Mouse (Mus musculus) cerebellum, adult 2 months (tissue): ENCODE results near the gene Fkbp8. TPM values are rescaled to one million over a fixed set of nuclear protein-coding genes. Genes with fewer than 3 reads are reported as not detected.
"Not testable (repeated sequence)": the region's sequence is repeated elsewhere in the genome, so short reads cannot be mapped to it uniquely, and the experiment has no call there.

Experiments used
- DNase-seq, 2 experiments: peaks; one replicate each; pipeline ENCODE4 v3.0.0; 2021
- H3K27ac ChIP-seq: fragments of 200-500 bp; 2 replicates; pipeline ENCODE4 v1.5.1; 2012; ENCODE audit warnings: low read length, control low read depth, inconsistent platforms; ENCODE audit not compliant: insufficient read depth
- H3K27me3 ChIP-seq: fragments of 200-500 bp; 2 replicates; pipeline ENCODE4 v1.6.1; 2012; ENCODE audit warnings: inconsistent platforms, mild to moderate bottlenecking, low read length, moderate library complexity; ENCODE audit not compliant: control insufficient read depth, insufficient read depth
- H3K4me1 ChIP-seq: fragments of 200-500 bp; 2 replicates; pipeline ENCODE4 v1.6.1; 2011; ENCODE audit warnings: low read length; ENCODE audit not compliant: control insufficient read depth, insufficient read depth
- H3K4me3 ChIP-seq: fragments of 200-500 bp; replicated peaks from 2 replicates; pipeline ENCODE3; 2011; ENCODE audit warnings: mild to moderate bottlenecking, low read depth, low read length, control low read depth; ENCODE audit not compliant: insufficient read depth
- CTCF ChIP-seq: fragments of 200-500 bp; IDR thresholded peaks from 2 replicates; pipeline ENCODE4 v1.5.1; 2011; ENCODE audit warnings: low read depth, mild to moderate bottlenecking, control low read depth, low read length, moderate library complexity, borderline replicate concordance; ENCODE audit not compliant: insufficient read depth
- POLR2A ChIP-seq: fragments of 200-500 bp; IDR thresholded peaks from 2 replicates; pipeline ENCODE4 v1.6.1; 2011; ENCODE audit warnings: low read length, control low read depth, borderline replicate concordance; ENCODE audit not compliant: insufficient read depth
- WGBS: fragments of 180-500 bp; shearing (Covaris S2); methylation state at CpG from one replicate; pipeline ENCODE4 v1.1.7; 2018; 5-methylcytosine and 5-hydroxymethylcytosine counted together
- polyA plus RNA-seq: library from polyadenylated mRNA; depleted of rRNA; stranded (reverse); fragments of >200 nt; gene quantifications from 2 replicates; pipeline ENCODE4 v1.2.3, GENCODE M21; 2012

The Fkbp8 gene
- polyA plus RNA-seq, 1 experiment, result 552 TPM

GRCm38 (mm10) chr8:70504851-70505250 lies 22.7 kb upstream of the Fkbp8 start:
- peak; percentile 79 to 86 for DNase-seq
- no peaks in the 10 kb centered on the region for H3K27me3 ChIP-seq
- H3K4me3 ChIP-seq, result no peak overlapping the region
- peaks cover 33% of the 10 kb centered on the region for H3K4me1 ChIP-seq
- TF ChIP-seq CTCF (peak; percentile 87), POLR2A (no peak)
- 49% methylated on average over 3 of the region's 3 CpGs for WGBS
- H3K27ac ChIP-seq, result no peak overlapping the region

- peaks cover 33% of the 10 kb centered on the region for H3K4me1 ChIP-seq
- H3K27me3 ChIP-seq, result no peaks in the 10 kb centered on the region
- WGBS, result 5% methylated on average over 32 of the region's 32 CpGs
- peak in 1 of 2 experiments; percentile 45 for DNase-seq
- H3K27ac ChIP-seq, result no peak overlapping the region
- TF ChIP-seq CTCF, result no peak
- TF ChIP-seq POLR2A, result no peak
- H3K4me3 ChIP-seq, result peak overlapping the region; percentile 72
Observed at GRCm38 (mm10) chr8:70505698-70506327, 21.7 kb upstream of the Fkbp8 start.

GRCm38 (mm10) chr8:70506328-70507026 lies 21.0 kb upstream of the Fkbp8 start, which contains the start of gene Rex1bd:
Gene Rex1bd, minus strand, starts transcription at chr8:70506752.
- Histone ChIP-seq H3K4me1 (peaks cover 27% of the 10 kb centered on the region), H3K27me3 (no peaks in the 10 kb centered on the region), H3K4me3 (peak within 1 kb of the TSS; percentile 72), H3K27ac (no peak within 1 kb of the TSS)
- WGBS, result 3% methylated on average over 40 of the region's 40 CpGs
- TF ChIP-seq POLR2A, result peak; percentile 64
- peak; percentile 69 for TF ChIP-seq CTCF
- DNase-seq, result peak; percentile 93 to 96

- TF ChIP-seq CTCF (no peak), POLR2A (no peak)
- Histone ChIP-seq H3K4me1 (peaks cover 23% of the 10 kb centered on the region), H3K4me3 (no peak overlapping the region), H3K27ac (no peak overlapping the region), H3K27me3 (no peaks in the 10 kb centered on the region)
- WGBS, result 70% methylated on average over 5 of the region's 5 CpGs
- DNase-seq, result no peak
Observed at GRCm38 (mm10) chr8:70507027-70507393, 20.5 kb upstream of the Fkbp8 start.

GRCm38 (mm10) chr8:70509281-70509952 lies 18.1 kb upstream of the Fkbp8 start:
- DNase-seq, result no peak
- peaks cover 19% of the 10 kb centered on the region for H3K4me1 ChIP-seq
- H3K27me3 ChIP-seq, result no peaks in the 10 kb centered on the region
- peak overlapping the region; percentile 37; the same call in 1 of the 2 replicates for H3K27ac ChIP-seq
- no peak for TF ChIP-seq POLR2A
- TF ChIP-seq CTCF, result no peak
- WGBS, result 9% methylated on average over 25 of the region's 25 CpGs
- peak overlapping the region; percentile 77 for H3K4me3 ChIP-seq

GRCm38 (mm10) chr8:70510228-70510915 lies 17.2 kb upstream of the Fkbp8 start, which contains the start of gene Uba52:
Gene Uba52, minus strand, starts transcription at chr8:70510801.
- H3K4me3 ChIP-seq, result peak within 1 kb of the TSS; percentile 94
- TF ChIP-seq POLR2A (peak; percentile 84), CTCF (no peak)
- WGBS, result 1% methylated on average over 74 of the region's 74 CpGs
- H3K4me1 ChIP-seq, result peaks cover 19% of the 10 kb centered on the region
- DNase-seq, result peak; percentile 98
- peak within 1 kb of the TSS; percentile 83 for H3K27ac ChIP-seq
- H3K27me3 ChIP-seq, result no peaks in the 10 kb centered on the region

GRCm38 (mm10) chr8:70511174-70511573 lies 16.4 kb upstream of the Fkbp8 start:
- 77% methylated on average over 6 of the region's 6 CpGs for WGBS
- not testable (repeated sequence) for DNase-seq, H3K27me3 ChIP-seq
- H3K27ac ChIP-seq, result 0 out of 2 replicates have a peak overlapping the region, but pooled peaks have one; percentile 83
- H3K4me3 ChIP-seq, result peak overlapping the region; percentile 94
- peaks cover 16% of the 10 kb centered on the region for H3K4me1 ChIP-seq

GRCm38 (mm10) chr8:70511770-70512169 lies 15.8 kb upstream of the Fkbp8 start:
- DNase-seq, result no peak
- 97% methylated on average over 2 of the region's 2 CpGs for WGBS
- TF ChIP-seq CTCF, result no peak
- no peak for TF ChIP-seq POLR2A
- Histone ChIP-seq H3K4me3 (no peak overlapping the region), H3K27me3 (no peaks in the 10 kb centered on the region), H3K4me1 (peaks cover 16% of the 10 kb centered on the region), H3K27ac (no peak overlapping the region)
